Mouse (Mus musculus) CH12.LX (cell line): ENCODE results near the gene Capg. TPM values are rescaled to one million over a fixed set of nuclear protein-coding genes. Genes with fewer than 3 reads are reported as not detected.

ENCODE experiments used
- DNase-seq: peaks from one replicate; pipeline ENCODE4 v3.0.0-alpha.2; 2013; ENCODE audit errors: extremely low read depth
- H3K27ac ChIP-seq: 2 replicates; pipeline ENCODE4 v1.5.1; 2012; ENCODE audit warnings: low read depth, mild to moderate bottlenecking, control low read depth, moderate library complexity; ENCODE audit not compliant: insufficient read depth
- H3K27me3 ChIP-seq: replicated peaks from 2 replicates; pipeline ENCODE3; 2012; ENCODE audit warnings: inconsistent platforms
- H3K36me3 ChIP-seq, 2 experiments: replicated peaks in 1 of 2; 2 replicates each; pipeline versions ENCODE3 to v1.6.1; 2012; ENCODE audit warnings: inconsistent platforms in 1 of 2, low read length in 1 of 2, mild to moderate bottlenecking in 1 of 2, mixed read lengths in 1 of 2, moderate library complexity in 1 of 2; ENCODE audit not compliant: control insufficient read depth in 1 of 2, insufficient read depth in 1 of 2
- H3K4me1 ChIP-seq, 2 experiments: 2 replicates each; pipeline ENCODE4 v1.6.1; 2012; ENCODE audit warnings: inconsistent platforms in 1 of 2, moderate library complexity in 1 of 2; ENCODE audit not compliant: insufficient read depth in 2 of 2, control insufficient read depth in 1 of 2
- H3K4me2 ChIP-seq: 2 replicates; pipeline ENCODE4 v1.6.1; 2012; ENCODE audit warnings: low read depth, mild to moderate bottlenecking, control low read depth; ENCODE audit not compliant: poor library complexity, insufficient read depth, severe bottlenecking
- H3K4me3 ChIP-seq, 3 experiments: fragments of 150-350 bp in 1 of 3; sonication (generic) in 1 of 3; replicated peaks in 1 of 3; 2 replicates each; pipeline versions ENCODE3 to v1.5.1; 2011 to 2012; ENCODE audit warnings: low read depth in 2 of 3, low read length in 2 of 3, mild to moderate bottlenecking in 2 of 3, moderate library complexity in 2 of 3, control low read depth in 1 of 3, improper control_type of control experiment in 1 of 3, inconsistent platforms in 1 of 3, mixed read lengths in 1 of 3; ENCODE audit not compliant: poor library complexity in 1 of 3
- H3K79me2 ChIP-seq: replicated peaks from 2 replicates; pipeline ENCODE4 v1.6.1; 2012; ENCODE audit warnings: mild to moderate bottlenecking, moderate library complexity; ENCODE audit not compliant: control insufficient read depth, poor library complexity, insufficient read depth, severe bottlenecking; ENCODE audit errors: extremely low read depth
- H3K9ac ChIP-seq: 2 replicates; pipeline ENCODE4 v1.6.1; 2012; ENCODE audit warnings: low read depth, mild to moderate bottlenecking, control low read depth, moderate library complexity; ENCODE audit not compliant: insufficient read depth
- H3K9me3 ChIP-seq: replicated peaks from 2 replicates; pipeline ENCODE3; 2012; ENCODE audit warnings: low read length, inconsistent platforms, mixed read lengths
- CHD1 ChIP-seq: IDR thresholded peaks from 2 replicates; pipeline ENCODE4 v1.6.1; 2012; ENCODE audit warnings: low read depth, low read length, improper control_type of control experiment, inconsistent platforms
- E2F4 ChIP-seq: IDR thresholded peaks from 2 replicates; pipeline ENCODE4 v1.6.1; 2011; ENCODE audit warnings: low read depth, low read length, improper control_type of control experiment; ENCODE audit not compliant: insufficient replicate concordance
- ELF1 ChIP-seq: IDR thresholded peaks from 2 replicates; pipeline ENCODE4 v1.6.1; 2014; ENCODE audit warnings: low read depth, mild to moderate bottlenecking, inconsistent platforms, low read length, improper control_type of control experiment
- ETS1 ChIP-seq: conservative IDR thresholded peaks from 2 replicates; pipeline ENCODE4 v1.6.1; 2012; ENCODE audit warnings: low read depth, mild to moderate bottlenecking, inconsistent platforms, low read length, improper control_type of control experiment, moderate library complexity
- HCFC1 ChIP-seq: IDR thresholded peaks from 2 replicates; pipeline ENCODE4 v1.6.1; 2012; ENCODE audit warnings: low read depth, mild to moderate bottlenecking, inconsistent platforms, low read length, improper control_type of control experiment
- JUN ChIP-seq: IDR thresholded peaks from 2 replicates; pipeline ENCODE4 v1.6.1; 2011; ENCODE audit warnings: low read depth, mild to moderate bottlenecking, low read length, improper control_type of control experiment, moderate library complexity; ENCODE audit not compliant: insufficient read depth
- KAT2A ChIP-seq: IDR thresholded peaks from 2 replicates; pipeline ENCODE4 v1.6.1; 2012; ENCODE audit warnings: low read length, improper control_type of control experiment, inconsistent platforms; ENCODE audit not compliant: insufficient replicate concordance
- MAFK ChIP-seq: IDR thresholded peaks from 2 replicates; pipeline ENCODE4 v1.6.1; 2011; ENCODE audit warnings: low read length, improper control_type of control experiment; ENCODE audit not compliant: insufficient replicate concordance
- MAX ChIP-seq: IDR thresholded peaks from 2 replicates; pipeline ENCODE4 v1.6.1; 2011; ENCODE audit warnings: low read length, improper control_type of control experiment
- MXI1 ChIP-seq: IDR thresholded peaks from 2 replicates; pipeline ENCODE4 v1.6.1; 2011; ENCODE audit warnings: mild to moderate bottlenecking, low read depth, low read length, improper control_type of control experiment
- PAX5 ChIP-seq: IDR thresholded peaks from 2 replicates; pipeline ENCODE4 v1.6.1; 2012; ENCODE audit warnings: low read length, inconsistent platforms, mixed read lengths
- SIN3A ChIP-seq: IDR thresholded peaks from 2 replicates; pipeline ENCODE4 v1.6.1; 2012; ENCODE audit warnings: low read length, improper control_type of control experiment, inconsistent platforms
- SMC3 ChIP-seq: IDR thresholded peaks from 2 replicates; pipeline ENCODE4 v1.6.1; 2011; ENCODE audit warnings: low read depth, low read length, improper control_type of control experiment
- UBTF ChIP-seq: IDR thresholded peaks from 2 replicates; pipeline ENCODE4 v1.6.1; 2012; ENCODE audit warnings: low read depth, mild to moderate bottlenecking, inconsistent platforms, low read length, improper control_type of control experiment, moderate library complexity
- USF1 ChIP-seq: IDR thresholded peaks from 2 replicates; pipeline ENCODE4 v1.6.1; 2014; ENCODE audit warnings: low read depth, mild to moderate bottlenecking, inconsistent platforms, low read length, improper control_type of control experiment
- ZC3H11A ChIP-seq: IDR thresholded peaks from 2 replicates; pipeline ENCODE4 v1.6.1; 2012; ENCODE audit warnings: low read depth, mild to moderate bottlenecking, inconsistent platforms, low read length, improper control_type of control experiment
- dilution Hi-C: fragments of 300-500 bp; cut with MboI; formaldehyde crosslinking; loops from 2 replicates; pipeline ENCODE4 v1.14.3; 2020; ENCODE audit warnings: low sequenced_read_pairs; ENCODE audit not compliant: extremely low pct_unique_long_range_greater_than_20kb, extremely low pct_ligation_motif_present
- in situ Hi-C: fragments of 300-500 bp; cut with MboI; formaldehyde crosslinking; loops from 3 replicates; pipeline ENCODE4 v1.14.3; 2019; ENCODE audit warnings: low sequenced_read_pairs, low pct_ligation_motif_present, low pct_unique_long_range_greater_than_20kb, mixed read lengths
- polyA plus RNA-seq: library from polyadenylated mRNA; unstranded; fragments of >175 nt; gene quantifications from 2 replicates; pipeline ENCODE4 v1.2.1, GENCODE M21; 2012; ENCODE audit warnings: low read depth; ENCODE audit not compliant: insufficient read length
- total RNA-seq, 2 experiments: library from RNA; depleted of rRNA; stranded (reverse); fragments of 300-350 nt in 1 of 2; fragments of >200 nt in 1 of 2; gene quantifications; 2 replicates each; pipeline ENCODE4 v1.2.3; 2012 to 2014

Gene Capg
- total and polyA plus RNA-seq, 3 experiments = 175 to 264 (median 196) TPM

DNA sequence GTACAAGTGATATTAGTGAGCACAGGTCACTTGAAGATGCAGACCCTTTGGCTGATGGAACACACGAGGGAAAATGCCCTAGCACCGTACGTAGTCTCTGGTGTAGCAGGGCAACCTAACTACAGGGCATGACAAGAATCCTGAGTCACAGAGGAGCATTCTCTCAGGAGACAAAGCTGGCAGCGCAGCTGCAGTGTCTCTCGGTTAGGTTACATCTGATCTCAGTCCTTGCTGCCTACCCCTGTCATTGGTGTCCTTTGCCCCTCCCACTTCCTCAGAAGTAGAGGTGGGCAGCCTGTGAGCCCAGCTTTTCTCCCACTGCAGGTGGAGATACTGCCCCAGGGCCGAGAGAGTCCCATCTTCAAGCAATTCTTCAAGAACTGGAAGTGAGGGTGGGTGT, 18.3 kb downstream of the Capg start:
- Histone ChIP-seq H3K4me1 (peaks cover 0 to 6% of the 10 kb centered on the region in 2 experiments; a peak in 1 of 4 replicates), H3K36me3 (peaks cover 49 to 74% of the 10 kb centered on the region in 2 experiments), H3K4me3 (no peak overlapping the region), H3K9me3 (no peaks in the 10 kb centered on the region), H3K9ac (no peak overlapping the region), H3K27ac (no peak overlapping the region), H3K4me2 (no peak overlapping the region), H3K27me3 (no peaks in the 10 kb centered on the region)
- dilution Hi-C loops (no loop called here), in situ Hi-C loops (no loop called here)
- DNase-seq = no peak
- TF ChIP-seq E2F4 (no peak), HCFC1 (no peak), MAFK (no peak), USF1 (no peak), SMC3 (no peak), MAX (no peak)
- TF ChIP-seq, all 38 proteins: peak for 0
- H3K79me2 ChIP-seq = no peaks in the 10 kb centered on the region

DNA sequence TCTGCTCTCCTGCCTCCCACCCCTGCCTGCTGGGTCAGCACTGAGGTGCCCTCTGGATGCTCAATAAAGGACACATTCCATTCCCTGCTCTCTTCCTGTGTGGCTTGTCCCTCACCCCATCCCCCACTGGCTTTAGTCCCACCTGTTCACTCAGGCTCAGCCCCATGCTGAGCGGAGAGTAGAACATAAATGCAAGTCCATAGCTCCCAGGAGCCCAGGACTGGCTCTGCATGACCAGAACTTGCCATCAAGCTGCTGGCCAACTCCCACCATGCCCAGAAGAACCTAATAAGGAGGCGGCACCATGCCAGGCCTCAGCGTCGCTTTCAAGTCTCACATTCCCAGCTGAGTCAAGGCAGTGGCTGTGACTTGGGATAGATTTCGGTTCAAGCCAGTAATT, 18.7 kb downstream of the Capg start:
- Histone ChIP-seq H3K36me3 (peaks cover 45 to 74% of the 10 kb centered on the region in 2 experiments), H3K27me3 (no peaks in the 10 kb centered on the region), H3K4me3 (no peak overlapping the region), H3K4me2 (no peak overlapping the region), H3K27ac (no peak overlapping the region), H3K4me1 (peaks cover 0 to 6% of the 10 kb centered on the region in 2 experiments; a peak in 1 of 4 replicates), H3K9ac (no peak overlapping the region), H3K9me3 (no peaks in the 10 kb centered on the region), H3K79me2 (no peaks in the 10 kb centered on the region)
- DNase-seq = no peak
- TF ChIP-seq KAT2A (no peak), UBTF (no peak), HCFC1 (no peak), ELF1 (no peak), SIN3A (no peak), ETS1 (no peak), MXI1 (no peak), PAX5 (no peak), CHD1 (no peak), ZC3H11A (no peak), SMC3 (no peak), JUN (no peak), MAX (no peak)
- in situ Hi-C loops (no loop called here), dilution Hi-C loops (no loop called here)
